Mouse (Mus musculus) limb, embryonic 11.5 days (tissue): ENCODE results near the gene Reep3. TPM values are rescaled to one million over a fixed set of nuclear protein-coding genes. Genes with fewer than 3 reads are reported as not detected.

Experiments used
- ATAC-seq: fragments of 200-750 bp; cut with Nextera tagmentation; 2 replicates; pipeline ENCODE4 v1.8.0; 2017; ENCODE audit warnings: low read depth; ENCODE audit not compliant: insufficient number of reproducible peaks, low FRiP score, low TSS enrichment
- DNase-seq: peaks from one replicate; pipeline ENCODE4 v3.0.0-alpha.2; 2015; ENCODE audit warnings: low spot score
- H3K27ac ChIP-seq: fragments of 300-500 bp; sonication (generic); replicated peaks from 2 replicates; pipeline ENCODE4 v1.5.1; 2014; ENCODE audit warnings: low read depth, mild to moderate bottlenecking, low read length
- H3K27me3 ChIP-seq: fragments of 300-500 bp; sonication (generic); 2 replicates; pipeline ENCODE4 v1.6.1; 2014; ENCODE audit warnings: mild to moderate bottlenecking, low read length, mixed read lengths; ENCODE audit not compliant: control insufficient read depth, insufficient read depth
- H3K36me3 ChIP-seq: fragments of 300-500 bp; sonication (generic); 2 replicates; pipeline ENCODE4 v1.6.1; 2014; ENCODE audit warnings: mild to moderate bottlenecking, low read length, moderate library complexity, mixed read lengths; ENCODE audit not compliant: control insufficient read depth, insufficient read depth
- H3K4me1 ChIP-seq: fragments of 300-500 bp; sonication (generic); 2 replicates; pipeline ENCODE4 v1.6.1; 2014; ENCODE audit warnings: low read length, mixed read lengths; ENCODE audit not compliant: control insufficient read depth, insufficient read depth
- H3K4me2 ChIP-seq: fragments of 300-500 bp; sonication (generic); 2 replicates; pipeline ENCODE4 v1.6.1; 2014; ENCODE audit warnings: low read depth, mild to moderate bottlenecking, moderate library complexity; ENCODE audit not compliant: severe bottlenecking
- H3K4me3 ChIP-seq: fragments of 300-500 bp; sonication (generic); 2 replicates; pipeline ENCODE4 v1.5.1; 2014; ENCODE audit warnings: low read depth, low read length
- H3K9ac ChIP-seq: fragments of 300-500 bp; sonication (generic); 2 replicates; pipeline ENCODE4 v1.6.1; 2014; ENCODE audit warnings: mild to moderate bottlenecking, low read length
- H3K9me3 ChIP-seq: fragments of 300-500 bp; sonication (generic); 2 replicates; pipeline ENCODE4 v1.6.1; 2016; ENCODE audit warnings: low read length; ENCODE audit not compliant: control insufficient read depth
- WGBS: fragments of 180-500 bp; shearing (Covaris S2); extraction: QIAGEN DNeasy Blood & Tissue Kit; methylation state at CpG from one replicate; pipeline ENCODE4 v1.1.7; 2014; 5-methylcytosine and 5-hydroxymethylcytosine counted together
- polyA plus RNA-seq: library from polyadenylated mRNA; unstranded; fragments of >200 nt; fragmentation: Nextera tagmentation; extraction: Ambion mirVana; gene quantifications from 2 replicates; pipeline ENCODE4 v1.2.1, GENCODE M21; 2014

The Reep3 gene
- polyA plus RNA-seq, 1 experiment from 2014 or later = 21.7 TPM

GRCm38 (mm10) chr10:67018875-67019274, 77.9 kb downstream of the Reep3 start:
- Histone ChIP-seq H3K36me3 (no peaks in the 10 kb centered on the region; the same call in 1 of the 2 replicates), H3K27me3 (no peaks in the 10 kb centered on the region), H3K27ac (no peak overlapping the region), H3K4me1 (peaks cover 10% of the 10 kb centered on the region), H3K9me3 (no peaks in the 10 kb centered on the region), H3K4me3 (no peak overlapping the region), H3K9ac (no peak overlapping the region), H3K4me2 (no peak overlapping the region)
- 63% methylated on average over 6 of the region's 6 CpGs for WGBS
- no peak for ATAC-seq
- no peak for DNase-seq

DNA sequence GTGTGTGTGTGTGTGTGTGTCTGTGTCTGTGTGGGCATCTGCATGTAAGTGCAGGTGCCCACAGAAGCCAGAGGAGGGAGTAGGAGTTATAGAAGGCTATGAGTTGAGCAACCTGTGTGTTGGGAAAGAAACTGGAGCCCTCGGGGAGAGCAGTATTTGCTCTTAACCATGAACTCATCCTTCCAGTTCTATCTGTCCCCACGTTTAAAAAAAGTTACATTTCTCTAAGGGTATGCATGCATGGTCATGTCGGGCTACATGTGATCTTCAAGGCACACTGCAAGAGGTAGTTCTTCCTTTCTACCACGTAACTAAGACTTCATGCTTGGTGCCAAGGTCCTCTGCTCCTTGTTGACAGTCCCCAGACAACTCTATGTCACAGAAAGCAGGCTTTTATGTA, 78.9 kb downstream of the Reep3 start:
- 88% methylated on average over 4 of the region's 4 CpGs for WGBS
- Histone ChIP-seq H3K36me3 (no peaks in the 10 kb centered on the region; the same call in 1 of the 2 replicates), H3K4me3 (no peak overlapping the region), H3K9ac (no peak overlapping the region), H3K4me2 (no peak overlapping the region), H3K9me3 (no peaks in the 10 kb centered on the region), H3K4me1 (peaks cover 10% of the 10 kb centered on the region), H3K27ac (no peak overlapping the region), H3K27me3 (no peaks in the 10 kb centered on the region)
- no peak for DNase-seq
- ATAC-seq = no peak

DNA sequence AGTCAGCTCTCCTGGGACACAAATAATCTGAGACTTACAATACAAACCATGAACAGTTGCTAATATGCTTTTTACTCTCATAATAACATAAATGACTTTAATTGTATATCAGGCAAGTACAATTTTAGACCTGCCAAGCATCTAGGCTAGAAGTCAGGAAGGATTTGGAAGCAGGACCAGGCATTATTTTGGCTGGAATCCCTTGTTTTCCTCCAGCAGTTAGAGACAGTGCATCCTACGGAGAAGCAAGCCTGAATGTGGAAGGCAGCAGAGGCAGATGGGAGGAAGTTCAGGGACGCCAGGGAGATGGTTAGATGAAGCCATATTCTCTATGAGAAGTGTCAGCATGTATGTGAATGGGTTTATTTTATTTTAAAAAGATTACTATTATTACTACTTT, 79.4 kb downstream of the Reep3 start:
- Histone ChIP-seq H3K4me3 (no peak overlapping the region), H3K9me3 (no peaks in the 10 kb centered on the region), H3K4me2 (no peak overlapping the region), H3K36me3 (no peaks in the 10 kb centered on the region; the same call in 1 of the 2 replicates), H3K27me3 (no peaks in the 10 kb centered on the region), H3K9ac (no peak overlapping the region), H3K27ac (no peak overlapping the region), H3K4me1 (peaks cover 10% of the 10 kb centered on the region)
- WGBS = 60% methylated on average over 2 of the region's 2 CpGs
- no peak for DNase-seq
- no peak for ATAC-seq

DNA sequence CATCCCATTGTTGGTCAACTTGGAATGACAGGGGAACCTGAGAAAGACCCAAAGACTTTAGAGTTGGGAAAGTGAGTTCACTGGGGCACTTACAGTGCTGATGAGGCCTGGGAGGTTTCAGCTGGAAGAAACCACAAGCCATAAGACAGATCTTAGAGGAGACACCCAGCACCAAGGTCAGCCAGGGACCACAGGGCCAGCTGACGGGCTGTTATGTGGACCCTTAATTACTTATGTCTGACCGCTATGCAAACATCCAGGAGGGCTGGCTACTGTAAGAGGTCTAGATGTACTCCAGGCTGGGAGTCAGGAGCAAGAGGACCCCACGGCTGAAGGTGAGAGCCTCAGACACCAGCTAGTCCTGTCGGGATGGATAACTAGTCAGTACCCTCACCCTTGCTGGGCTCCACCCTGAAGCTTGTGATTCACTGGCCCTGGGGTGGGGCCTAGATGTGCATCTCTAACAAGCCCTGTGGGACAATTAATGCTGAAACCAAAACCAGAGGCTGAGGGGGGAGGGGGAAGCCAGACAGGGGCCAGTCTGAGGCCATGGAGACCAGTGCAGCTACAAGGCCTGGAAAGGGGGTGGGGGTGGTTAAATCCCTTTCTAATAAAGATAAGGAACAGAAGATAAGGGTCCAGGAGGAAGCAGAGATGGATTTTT, 80.0 kb downstream of the Reep3 start:
- H3K27ac ChIP-seq = no peak overlapping the region
- no peak overlapping the region for H3K4me2 ChIP-seq
- DNase-seq (no peak), ATAC-seq (no peak)
- no peaks in the 10 kb centered on the region; the same call in 1 of the 2 replicates for H3K36me3 ChIP-seq
- WGBS = 46% methylated on average over 4 of the region's 4 CpGs
- no peaks in the 10 kb centered on the region for H3K27me3 ChIP-seq
- H3K9me3 ChIP-seq = no peaks in the 10 kb centered on the region
- H3K9ac ChIP-seq = no peak overlapping the region
- H3K4me3 ChIP-seq = no peak overlapping the region
- peaks cover 10% of the 10 kb centered on the region for H3K4me1 ChIP-seq

GRCm38 (mm10) chr10:67014746-67015145, 82.0 kb downstream of the Reep3 start:
- DNase-seq = no peak
- 83% methylated on average over 12 of the region's 12 CpGs for WGBS

DNA sequence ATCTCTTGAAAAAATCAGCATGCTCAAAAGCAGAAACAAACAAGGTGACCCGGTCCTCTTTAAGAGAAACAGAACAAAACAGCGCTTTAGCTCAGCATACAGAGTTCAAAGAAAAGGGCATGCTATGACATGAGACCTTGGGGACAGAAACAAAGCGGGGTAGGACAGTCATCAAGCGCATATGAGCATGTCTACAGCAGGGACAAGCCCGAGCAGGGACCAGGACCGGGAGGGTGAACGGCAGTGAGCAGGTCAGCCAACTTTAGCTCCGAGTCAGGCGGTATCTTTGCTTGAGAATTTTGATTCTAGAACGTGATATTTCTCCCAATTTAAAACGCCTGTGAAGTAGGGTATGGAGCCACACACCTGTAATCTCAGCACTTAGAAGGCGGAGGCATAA, 86.2 kb downstream of the Reep3 start:
- H3K27ac ChIP-seq = no peak overlapping the region
- WGBS = 82% methylated on average over 12 of the region's 12 CpGs

More at GRCm38 (mm10) chr10:67014746-67015145, 82.0 kb downstream of the Reep3 start:
- Histone ChIP-seq H3K4me1 (peaks cover 10% of the 10 kb centered on the region), H3K4me3 (no peak overlapping the region), H3K27ac (no peak overlapping the region), H3K9ac (no peak overlapping the region), H3K9me3 (no peaks in the 10 kb centered on the region), H3K4me2 (no peak overlapping the region), H3K27me3 (no peaks in the 10 kb centered on the region), H3K36me3 (no peaks in the 10 kb centered on the region; the same call in 1 of the 2 replicates)
- no peak for ATAC-seq

GRCm38 (mm10) chr10:67004527-67005042, 92.2 kb downstream of the Reep3 start:
- Histone ChIP-seq H3K4me3 (0 out of 2 replicates have a peak overlapping the region, but pooled peaks have one; percentile 6), H3K9ac (no peak overlapping the region; the same call in 1 of the 2 replicates), H3K4me1 (peaks cover 15% of the 10 kb centered on the region), H3K9me3 (no peaks in the 10 kb centered on the region), H3K4me2 (peak overlapping the region; percentile 53), H3K36me3 (no peaks in the 10 kb centered on the region), H3K27me3 (no peaks in the 10 kb centered on the region), H3K27ac (peak overlapping the region; percentile 97)
- ATAC-seq = peak; percentile 29; the same call in 1 of the 2 replicates
- peak; percentile 78 for DNase-seq
- WGBS = 1% methylated on average over 12 of the region's 12 CpGs

More for the DNA sequence above, 86.2 kb downstream of the Reep3 start:
- Histone ChIP-seq H3K9me3 (no peaks in the 10 kb centered on the region), H3K36me3 (no peaks in the 10 kb centered on the region; the same call in 1 of the 2 replicates), H3K9ac (no peak overlapping the region), H3K4me1 (no peaks in the 10 kb centered on the region), H3K4me3 (no peak overlapping the region), H3K27me3 (no peaks in the 10 kb centered on the region), H3K4me2 (no peak overlapping the region)
- ATAC-seq = no peak
- DNase-seq = no peak

- Histone ChIP-seq H3K27me3 (no peaks in the 10 kb centered on the region), H3K9me3 (no peaks in the 10 kb centered on the region), H3K4me1 (peaks cover 15% of the 10 kb centered on the region), H3K4me3 (0 out of 2 replicates have a peak overlapping the region, but pooled peaks have one; percentile 6), H3K36me3 (no peaks in the 10 kb centered on the region), H3K4me2 (peak overlapping the region; percentile 53), H3K27ac (peak overlapping the region; percentile 97), H3K9ac (peak overlapping the region; percentile 32; the same call in 1 of the 2 replicates)
- DNase-seq = peak; percentile 86
- ATAC-seq = peak; percentile 66
- WGBS = under 1% methylated on average over 22 of the region's 22 CpGs
Measured at GRCm38 (mm10) chr10:67003743-67004526, 92.8 kb downstream of the Reep3 start.
